Mouse (Mus musculus) stomach, embryonic 16.5 days (tissue): Measurements from ENCODE around the gene Ripor3. TPM values are rescaled to one million over a fixed set of nuclear protein-coding genes. Genes with fewer than 3 reads are reported as not detected.

Source experiments
- ATAC-seq: fragments of 200-750 bp; cut with Nextera tagmentation; 2 replicates; pipeline ENCODE4 v1.8.0; 2017; ENCODE audit warnings: moderate number of reproducible peaks, moderate TSS enrichment; ENCODE audit not compliant: insufficient read depth, low FRiP score
- H3K27ac ChIP-seq: fragments of 300-500 bp; sonication (generic); 2 replicates; pipeline ENCODE4 v1.5.1; 2014; ENCODE audit warnings: low read length
- H3K27me3 ChIP-seq: fragments of 300-500 bp; sonication (generic); 2 replicates; pipeline ENCODE4 v1.6.1; 2014; ENCODE audit warnings: low read length, control low read depth, mixed read lengths; ENCODE audit not compliant: control insufficient read depth, insufficient read depth
- H3K36me3 ChIP-seq: fragments of 300-500 bp; sonication (generic); 2 replicates; pipeline ENCODE4 v1.6.1; 2014; ENCODE audit warnings: low read length; ENCODE audit not compliant: control insufficient read depth, insufficient read depth
- H3K4me1 ChIP-seq: fragments of 300-500 bp; sonication (generic); 2 replicates; pipeline ENCODE4 v1.6.1; 2014; ENCODE audit warnings: low read length, control low read depth, mixed read lengths; ENCODE audit not compliant: control insufficient read depth, insufficient read depth
- H3K4me2 ChIP-seq: fragments of 300-500 bp; sonication (generic); 2 replicates; pipeline ENCODE4 v1.6.1; 2014; ENCODE audit warnings: low read depth, low read length, mixed read lengths
- H3K4me3 ChIP-seq: fragments of 300-500 bp; sonication (generic); replicated peaks from 2 replicates; pipeline ENCODE4 v1.5.1; 2014; ENCODE audit warnings: mild to moderate bottlenecking, low read length
- H3K9ac ChIP-seq: fragments of 300-500 bp; sonication (generic); 2 replicates; pipeline ENCODE4 v1.6.1; 2014; ENCODE audit warnings: low read length
- H3K9me3 ChIP-seq: fragments of 300-500 bp; sonication (generic); replicated peaks from 2 replicates; pipeline ENCODE4 v1.6.1; 2016; ENCODE audit warnings: low read length, control low read depth; ENCODE audit not compliant: control insufficient read depth
- whole genome bisulfite sequencing: fragments of 180-500 bp; shearing (Covaris S2); extraction: QIAGEN DNeasy Blood & Tissue Kit; methylation state at CpG from one replicate; pipeline ENCODE4 v1.1.7; 2014; 5-methylcytosine and 5-hydroxymethylcytosine counted together
- polyA plus RNA-seq: library from polyadenylated mRNA; unstranded; fragments of >200 nt; fragmentation: Nextera tagmentation; extraction: Ambion mirVana; gene quantifications from 2 replicates; pipeline ENCODE4 v1.2.1, GENCODE M21; 2015

The Ripor3 gene
- polyA plus RNA-seq, 1 experiment from 2014 or later = 3.5 TPM

GRCm38 (mm10) chr2:167941320-167941719 is 69.1 kb downstream of the Ripor3 start:
- Histone ChIP-seq H3K4me3 (no peak overlapping the region), H3K4me2 (no peak overlapping the region), H3K27ac (peak overlapping the region; percentile 84; the same call in 1 of the 2 replicates), H3K4me1 (peaks cover 50% of the 10 kb centered on the region), H3K36me3 (no peaks in the 10 kb centered on the region), H3K9me3 (no peaks in the 10 kb centered on the region), H3K27me3 (no peaks in the 10 kb centered on the region), H3K9ac (peak overlapping the region; percentile 44; the same call in 1 of the 2 replicates)
- ATAC-seq = no peak
- 65% methylated on average over 4 of the region's 4 CpGs for WGBS

GRCm38 (mm10) chr2:167940636-167941035 is 69.8 kb downstream of the Ripor3 start:
- no peaks in the 10 kb centered on the region for H3K27me3 ChIP-seq
- no peak overlapping the region for H3K27ac ChIP-seq
- H3K4me1 ChIP-seq = peaks cover 48% of the 10 kb centered on the region
- H3K36me3 ChIP-seq = no peaks in the 10 kb centered on the region
- ATAC-seq = no peak
- no peak overlapping the region for H3K4me2 ChIP-seq
- H3K9me3 ChIP-seq = no peaks in the 10 kb centered on the region
- no peak overlapping the region for H3K9ac ChIP-seq
- 89% methylated on average over 11 of the region's 11 CpGs for WGBS
- H3K4me3 ChIP-seq = no peak overlapping the region

- H3K4me2 ChIP-seq = no peak overlapping the region
Measured at GRCm38 (mm10) chr2:167939632-167940399, 70.6 kb downstream of the Ripor3 start.

GRCm38 (mm10) chr2:167939204-167939603 is 71.2 kb downstream of the Ripor3 start:
- Histone ChIP-seq H3K27ac (no peak overlapping the region), H3K4me2 (no peak overlapping the region), H3K36me3 (no peaks in the 10 kb centered on the region), H3K27me3 (no peaks in the 10 kb centered on the region), H3K9me3 (no peaks in the 10 kb centered on the region), H3K4me3 (no peak overlapping the region), H3K4me1 (peaks cover 47% of the 10 kb centered on the region), H3K9ac (no peak overlapping the region)
- 69% methylated on average over 4 of the region's 4 CpGs for WGBS
- ATAC-seq = no peak

More at GRCm38 (mm10) chr2:167939632-167940399, 70.6 kb downstream of the Ripor3 start:
- peak overlapping the region; percentile 29; the same call in 1 of the 2 replicates for H3K9ac ChIP-seq
- H3K4me3 ChIP-seq = no peak overlapping the region
- 54% methylated on average over 11 of the region's 11 CpGs for WGBS
- H3K27ac ChIP-seq = no peak overlapping the region
- H3K27me3 ChIP-seq = no peaks in the 10 kb centered on the region
- no peaks in the 10 kb centered on the region for H3K9me3 ChIP-seq
- ATAC-seq = no peak
- peaks cover 45% of the 10 kb centered on the region for H3K4me1 ChIP-seq
- H3K36me3 ChIP-seq = no peaks in the 10 kb centered on the region

- 81% methylated on average over 3 of the region's 3 CpGs for WGBS
- H3K27ac ChIP-seq = no peak overlapping the region
Measured at GRCm38 (mm10) chr2:167938786-167939185, 71.6 kb downstream of the Ripor3 start.

GRCm38 (mm10) chr2:167935956-167936355 is 74.5 kb downstream of the Ripor3 start:
- Histone ChIP-seq H3K27me3 (no peaks in the 10 kb centered on the region), H3K9ac (no peak overlapping the region), H3K36me3 (no peaks in the 10 kb centered on the region), H3K4me3 (no peak overlapping the region), H3K4me1 (peaks cover 33% of the 10 kb centered on the region), H3K4me2 (no peak overlapping the region), H3K9me3 (no peaks in the 10 kb centered on the region), H3K27ac (no peak overlapping the region)
- WGBS = 86% methylated on average over 3 of the region's 3 CpGs
- ATAC-seq = no peak

More at GRCm38 (mm10) chr2:167938786-167939185, 71.6 kb downstream of the Ripor3 start:
- peaks cover 51% of the 10 kb centered on the region for H3K4me1 ChIP-seq
- H3K4me2 ChIP-seq = no peak overlapping the region
- H3K4me3 ChIP-seq = no peak overlapping the region
- no peaks in the 10 kb centered on the region for H3K36me3 ChIP-seq
- ATAC-seq = no peak
- no peaks in the 10 kb centered on the region for H3K27me3 ChIP-seq
- H3K9ac ChIP-seq = no peak overlapping the region
- no peaks in the 10 kb centered on the region for H3K9me3 ChIP-seq

GRCm38 (mm10) chr2:167933397-167933796 is 77.0 kb downstream of the Ripor3 start:
- no peak overlapping the region for H3K27ac ChIP-seq
- no peaks in the 10 kb centered on the region for H3K36me3 ChIP-seq
- no peaks in the 10 kb centered on the region for H3K9me3 ChIP-seq
- 32% methylated on average over 7 of the region's 7 CpGs for WGBS
- no peaks in the 10 kb centered on the region for H3K27me3 ChIP-seq
- no peak for ATAC-seq
- H3K4me1 ChIP-seq = peaks cover 21% of the 10 kb centered on the region
- H3K4me3 ChIP-seq = peak overlapping the region; percentile 87
- peak overlapping the region; percentile 88 for H3K9ac ChIP-seq
- peak overlapping the region; percentile 93 for H3K4me2 ChIP-seq

GRCm38 (mm10) chr2:167932727-167933231 is 77.6 kb downstream of the Ripor3 start:
- no peak overlapping the region for H3K27ac ChIP-seq
- WGBS = 1% methylated on average over 18 of the region's 18 CpGs
- no peaks in the 10 kb centered on the region for H3K9me3 ChIP-seq
- H3K4me1 ChIP-seq = peaks cover 21% of the 10 kb centered on the region
- H3K4me2 ChIP-seq = peak overlapping the region; percentile 93
- H3K4me3 ChIP-seq = peak overlapping the region; percentile 87
- peak; percentile 14; the same call in 1 of the 2 replicates for ATAC-seq
- H3K36me3 ChIP-seq = no peaks in the 10 kb centered on the region
- no peaks in the 10 kb centered on the region for H3K27me3 ChIP-seq
- H3K9ac ChIP-seq = peak overlapping the region; percentile 88

- Histone ChIP-seq H3K9me3 (no peaks in the 10 kb centered on the region), H3K27ac (peak within 1 kb of the TSS; percentile 78), H3K36me3 (no peaks in the 10 kb centered on the region), H3K9ac (peak within 1 kb of the TSS; percentile 88), H3K4me1 (peaks cover 19% of the 10 kb centered on the region), H3K4me2 (peak within 1 kb of the TSS; percentile 93), H3K27me3 (no peaks in the 10 kb centered on the region), H3K4me3 (peak within 1 kb of the TSS; percentile 87)
- under 1% methylated on average over 97 of the region's 99 CpGs for WGBS
- ATAC-seq = peak; percentile 96
Measured at GRCm38 (mm10) chr2:167931985-167932726, 78.3 kb downstream of the Ripor3 start, which contains the start of gene Ptpn1. Ptpn1 (plus strand) TSS chr2:167932057.
